Mouse (Mus musculus) limb, embryonic 10.5 days (tissue): ENCODE data around the gene Nnmt. TPM values are rescaled to one million over a fixed set of nuclear protein-coding genes. Genes with fewer than 3 reads are reported as not detected.

Source experiments
- DNase-seq: peaks from one replicate; pipeline ENCODE4 v3.0.0-alpha.2; 2017; ENCODE audit warnings: low spot score
- H3K27ac ChIP-seq: fragments of 300-500 bp; sonication (generic); 2 replicates; pipeline ENCODE4 v1.5.1; 2016; ENCODE audit warnings: mild to moderate bottlenecking
- H3K27me3 ChIP-seq: fragments of 300-500 bp; sonication (generic); 2 replicates; pipeline ENCODE4 v1.6.1; 2016; ENCODE audit warnings: low read depth, mild to moderate bottlenecking; ENCODE audit not compliant: poor library complexity, severe bottlenecking
- H3K36me3 ChIP-seq: fragments of 300-500 bp; sonication (generic); 2 replicates; pipeline ENCODE4 v1.6.1; 2016; ENCODE audit warnings: mild to moderate bottlenecking, moderate library complexity
- H3K4me1 ChIP-seq: fragments of 300-500 bp; sonication (generic); 2 replicates; pipeline ENCODE4 v1.6.1; 2016
- H3K4me3 ChIP-seq: fragments of 300-500 bp; sonication (generic); 2 replicates; pipeline ENCODE4 v1.5.1; 2016; ENCODE audit warnings: mild to moderate bottlenecking, moderate library complexity
- H3K9me3 ChIP-seq: fragments of 300-500 bp; sonication (generic); replicated peaks from 2 replicates; pipeline ENCODE4 v1.6.1; 2016; ENCODE audit warnings: mild to moderate bottlenecking
- WGBS: fragments of 180-500 bp; shearing (Covaris S2); methylation state at CpG from one replicate; pipeline ENCODE4 v1.1.7; 2016; 5-methylcytosine and 5-hydroxymethylcytosine counted together
- polyA plus RNA-seq: library from polyadenylated mRNA; unstranded; fragments of >200 nt; fragmentation: Nextera tagmentation; extraction: Ambion mirVana; gene quantifications from 2 replicates; pipeline ENCODE4 v1.2.1, GENCODE M21; 2016

Gene Nnmt
- 0.19 TPM in 2 replicates for polyA plus RNA-seq

GRCm38 (mm10) chr9:48604939-48605598 is at the start of gene Nnmt:
Nnmt (minus strand) TSS chr9:48605153.
- H3K27ac ChIP-seq = no peak within 1 kb of the TSS
- WGBS = 58% methylated on average over 8 of the region's 8 CpGs

GRCm38 (mm10) chr9:48654730-48655129 is 49.8 kb upstream of the Nnmt start:
- H3K4me1 ChIP-seq = peaks cover 43% of the 10 kb centered on the region
- H3K36me3 ChIP-seq = peaks cover 36% of the 10 kb centered on the region
- no peak overlapping the region for H3K27ac ChIP-seq
- peaks cover 6% of the 10 kb centered on the region for H3K9me3 ChIP-seq
- H3K27me3 ChIP-seq = peaks cover 15% of the 10 kb centered on the region; the same call in 1 of the 2 replicates
- 8% methylated on average over 8 of the region's 8 CpGs for WGBS
- peak; percentile 66 for DNase-seq
- no peak overlapping the region for H3K4me3 ChIP-seq

More at GRCm38 (mm10) chr9:48604939-48605598, at the start of gene Nnmt:
- Histone ChIP-seq H3K4me1 (peaks cover 6% of the 10 kb centered on the region), H3K27me3 (no peaks in the 10 kb centered on the region), H3K9me3 (no peaks in the 10 kb centered on the region), H3K4me3 (no peak within 1 kb of the TSS), H3K36me3 (no peaks in the 10 kb centered on the region)
- DNase-seq = peak; percentile 27

GRCm38 (mm10) chr9:48653399-48654070 is 48.6 kb upstream of the Nnmt start:
- Histone ChIP-seq H3K27ac (no peak overlapping the region), H3K9me3 (no peaks in the 10 kb centered on the region), H3K27me3 (peaks cover 19% of the 10 kb centered on the region), H3K36me3 (peaks cover 24% of the 10 kb centered on the region), H3K4me1 (peaks cover 55% of the 10 kb centered on the region), H3K4me3 (no peak overlapping the region)
- DNase-seq = no peak
- 59% methylated on average over 7 of the region's 7 CpGs for WGBS

GRCm38 (mm10) chr9:48652026-48652425 is 47.1 kb upstream of the Nnmt start:
- WGBS = 49% methylated on average over 4 of the region's 4 CpGs
- Histone ChIP-seq H3K36me3 (peaks cover 14% of the 10 kb centered on the region), H3K27ac (no peak overlapping the region), H3K9me3 (no peaks in the 10 kb centered on the region), H3K4me1 (peaks cover 70% of the 10 kb centered on the region), H3K4me3 (no peak overlapping the region), H3K27me3 (peaks cover 18% of the 10 kb centered on the region)
- DNase-seq = no peak

GRCm38 (mm10) chr9:48650846-48651245 is 45.9 kb upstream of the Nnmt start:
- Histone ChIP-seq H3K27ac (no peak overlapping the region), H3K4me1 (peaks cover 76% of the 10 kb centered on the region), H3K36me3 (peaks cover 2% of the 10 kb centered on the region; the same call in 1 of the 2 replicates), H3K27me3 (peaks cover 12% of the 10 kb centered on the region; the same call in 1 of the 2 replicates), H3K9me3 (no peaks in the 10 kb centered on the region), H3K4me3 (no peak overlapping the region)
- DNase-seq = peak; percentile 25
- WGBS = 85% methylated on average over 2 of the region's 2 CpGs

- H3K27ac ChIP-seq = peak overlapping the region; percentile 83
- H3K4me3 ChIP-seq = peak overlapping the region; percentile 45
Observed at GRCm38 (mm10) chr9:48649851-48650685, 45.1 kb upstream of the Nnmt start.

GRCm38 (mm10) chr9:48649098-48649766 is 44.3 kb upstream of the Nnmt start:
- under 1% methylated on average over 22 of the region's 22 CpGs for WGBS
- peaks cover 12% of the 10 kb centered on the region; the same call in 1 of the 2 replicates for H3K27me3 ChIP-seq
- peaks cover 63% of the 10 kb centered on the region for H3K4me1 ChIP-seq
- H3K4me3 ChIP-seq = peak overlapping the region; percentile 45
- peak; percentile 63 for DNase-seq
- 0 out of 2 replicates have a peak, but pooled peaks cover 2% of the 10 kb centered on the region for H3K9me3 ChIP-seq
- peak overlapping the region; percentile 83 for H3K27ac ChIP-seq
- H3K36me3 ChIP-seq = no peaks in the 10 kb centered on the region

More at GRCm38 (mm10) chr9:48649851-48650685, 45.1 kb upstream of the Nnmt start:
- H3K27me3 ChIP-seq = peaks cover 12% of the 10 kb centered on the region; the same call in 1 of the 2 replicates
- peak; percentile 33 for DNase-seq
- peaks cover 70% of the 10 kb centered on the region for H3K4me1 ChIP-seq
- H3K36me3 ChIP-seq = no peaks in the 10 kb centered on the region
- WGBS = 33% methylated on average over 17 of the region's 17 CpGs
- H3K9me3 ChIP-seq = no peaks in the 10 kb centered on the region

GRCm38 (mm10) chr9:48648285-48649097 is 43.5 kb upstream of the Nnmt start:
- H3K9me3 ChIP-seq = 0 out of 2 replicates have a peak, but pooled peaks cover 5% of the 10 kb centered on the region
- H3K27me3 ChIP-seq = peaks cover 9% of the 10 kb centered on the region; the same call in 1 of the 2 replicates
- peaks cover 58% of the 10 kb centered on the region for H3K4me1 ChIP-seq
- no peaks in the 10 kb centered on the region for H3K36me3 ChIP-seq
- DNase-seq = peak; percentile 38
- H3K27ac ChIP-seq = peak overlapping the region; percentile 83
- H3K4me3 ChIP-seq = peak overlapping the region; percentile 45
- 38% methylated on average over 12 of the region's 12 CpGs for WGBS

GRCm38 (mm10) chr9:48647648-48648284 is 42.8 kb upstream of the Nnmt start:
- Histone ChIP-seq H3K27me3 (peaks cover 9% of the 10 kb centered on the region; the same call in 1 of the 2 replicates), H3K4me1 (peaks cover 55% of the 10 kb centered on the region), H3K9me3 (0 out of 2 replicates have a peak, but pooled peaks cover 5% of the 10 kb centered on the region), H3K36me3 (no peaks in the 10 kb centered on the region), H3K27ac (peak overlapping the region; percentile 20; the same call in 1 of the 2 replicates), H3K4me3 (no peak overlapping the region)
- DNase-seq = peak; percentile 35
- 23% methylated on average over 10 of the region's 10 CpGs for WGBS

GRCm38 (mm10) chr9:48646781-48647647 is 42.1 kb upstream of the Nnmt start:
- Histone ChIP-seq H3K36me3 (no peaks in the 10 kb centered on the region), H3K9me3 (0 out of 2 replicates have a peak, but pooled peaks cover 5% of the 10 kb centered on the region), H3K4me1 (peaks cover 52% of the 10 kb centered on the region), H3K27me3 (peaks cover 9% of the 10 kb centered on the region; the same call in 1 of the 2 replicates), H3K4me3 (no peak overlapping the region), H3K27ac (peak overlapping the region; percentile 20; the same call in 1 of the 2 replicates)
- WGBS = 50% methylated on average over 16 of the region's 16 CpGs
- DNase-seq = peak; percentile 34
